ENCODE assay signal across 13 mouse cellular contexts in the genomic region with DNA sequence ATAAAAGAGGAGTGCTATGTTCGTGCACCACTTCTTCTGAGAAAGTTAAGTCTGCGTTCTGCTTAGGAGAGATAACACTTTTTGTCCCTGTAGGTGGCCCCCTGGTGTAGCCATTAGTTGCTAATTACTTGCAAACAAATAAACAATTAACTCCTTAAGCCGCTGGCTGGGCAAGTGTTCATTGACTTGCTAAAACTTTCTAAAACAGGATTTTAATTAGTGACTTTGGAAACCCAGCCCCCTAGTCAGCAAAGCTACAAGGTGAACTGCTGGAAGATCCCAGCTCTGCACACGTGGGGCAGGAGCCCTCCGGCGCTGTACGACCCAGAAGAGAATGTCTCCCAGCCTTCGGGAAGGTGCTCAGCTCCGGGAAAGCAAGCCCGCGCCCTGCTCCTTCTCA. TPM values are rescaled to one million over a fixed set of nuclear protein-coding genes. Genes with fewer than 3 reads are reported as not detected.
A peak's percentile ranks its signal among the peaks of the same experiment; 100 is the strongest.
DNase-seq lines count a peak whose midpoint lies in the region; ATAC-seq lines count a peak whose summit lies in the region.
"Had no signal": no experiment of that assay in that cellular context is flagged by ENCODE, and none has a peak within 500 bp of the region (broad histone marks: within the 10 kb centered on the region; RNA-seq: fewer than 3 reads in every experiment).

No protein-coding gene starts in this region.

- WGBS in heart, embryonic 14.5 days = 4% methylated on average over 11 of the region's 11 CpGs
- WGBS in embryonic facial prominence, embryonic 13.5 days = 4% methylated on average over 11 of the region's 11 CpGs
- 3% methylated on average over 11 of the region's 11 CpGs for WGBS in limb, embryonic 13.5 days

- H3K4me1 ChIP-seq in heart, embryonic 14.5 days (ENCODE audit: control insufficient read depth in 2 of 2, insufficient read depth in 2 of 2, low read length in 2 of 2) = no peaks in the 10 kb centered on the region
- H3K4me1 ChIP-seq in embryonic facial prominence, embryonic 13.5 days = 0 out of 2 replicates have a peak, but pooled peaks cover 3% of the 10 kb centered on the region
- peaks cover 5% of the 10 kb centered on the region; the same call in 1 of the 2 replicates for H3K4me1 ChIP-seq in limb, embryonic 13.5 days
- H3K4me1 ChIP-seq: forebrain, embryonic 12.5 days had no signal

- no peaks in the 10 kb centered on the region for H3K9me3 ChIP-seq in heart, embryonic 14.5 days (ENCODE audit: control insufficient read depth, low read length)
- no peaks in the 10 kb centered on the region for H3K9me3 ChIP-seq in embryonic facial prominence, embryonic 13.5 days
- no peaks in the 10 kb centered on the region for H3K9me3 ChIP-seq in limb, embryonic 13.5 days
- H3K9me3 ChIP-seq: forebrain, embryonic 12.5 days had no signal

- no peak for ATAC-seq in heart, embryonic 14.5 days (ENCODE audit: insufficient number of reproducible peaks, insufficient read depth, low FRiP score, low read depth)
- ATAC-seq in embryonic facial prominence, embryonic 13.5 days (ENCODE audit: insufficient number of reproducible peaks, insufficient read depth, low FRiP score, low TSS enrichment, low read depth) = no peak
- no peak for ATAC-seq in limb, embryonic 13.5 days (ENCODE audit: low FRiP score, low read depth)
- no peak for ATAC-seq in inflammation-experienced regulatory T-cells, adult 6 months
- ATAC-seq: intestine, embryonic 16.5 days had no signal

- peak overlapping the region; percentile 4 to 9; a peak in 1 of 4 replicates for H3K4me3 ChIP-seq in heart, embryonic 14.5 days (ENCODE audit: control insufficient read depth in 1 of 2, insufficient read depth in 1 of 2, low read depth in 1 of 2, low read length in 2 of 2)
- H3K4me3 ChIP-seq in embryonic facial prominence, embryonic 13.5 days = no peak overlapping the region
- H3K4me3 ChIP-seq in limb, embryonic 13.5 days = peak overlapping the region; percentile 11; the same call in 1 of the 2 replicates
- H3K4me3 ChIP-seq: forebrain, embryonic 12.5 days had no signal

- H3K27ac ChIP-seq in heart, embryonic 14.5 days (replicated peaks in 1 of 2; ENCODE audit: control insufficient read depth in 1 of 2, insufficient read depth in 1 of 2, low read depth in 2 of 2, low read length in 2 of 2) = no peak overlapping the region
- H3K27ac ChIP-seq in embryonic facial prominence, embryonic 13.5 days = no peak overlapping the region
- H3K27ac ChIP-seq in limb, embryonic 13.5 days = no peak overlapping the region
- H3K27ac ChIP-seq: forebrain, embryonic 12.5 days had no signal

- no peaks in the 10 kb centered on the region for H3K36me3 ChIP-seq in heart, embryonic 14.5 days (ENCODE audit: control insufficient read depth, insufficient read depth, low read length)
- H3K36me3 ChIP-seq in embryonic facial prominence, embryonic 13.5 days = no peaks in the 10 kb centered on the region
- H3K36me3 ChIP-seq in limb, embryonic 13.5 days = no peaks in the 10 kb centered on the region
- H3K36me3 ChIP-seq: forebrain, embryonic 12.5 days had no signal

- 0 out of 2 replicates have a peak overlapping the region, but pooled peaks have one; percentile 11 for H3K9ac ChIP-seq in heart, embryonic 14.5 days (ENCODE audit: low read length)
- H3K9ac ChIP-seq in embryonic facial prominence, embryonic 13.5 days = no peak overlapping the region
- H3K9ac ChIP-seq in limb, embryonic 13.5 days = no peak overlapping the region
- H3K9ac ChIP-seq: forebrain, embryonic 12.5 days had no signal

- H3K4me2 ChIP-seq in heart, embryonic 14.5 days (ENCODE audit: low read length) = peak overlapping the region; percentile 58
- H3K4me2 ChIP-seq in embryonic facial prominence, embryonic 13.5 days = peak overlapping the region; percentile 35
- H3K4me2 ChIP-seq in limb, embryonic 13.5 days (replicated peaks) = peak overlapping the region; percentile 48
- H3K4me2 ChIP-seq: forebrain, embryonic 12.5 days had no signal

- H3K27me3 ChIP-seq in heart, embryonic 14.5 days (ENCODE audit: control insufficient read depth, insufficient read depth, low read length) = no peaks in the 10 kb centered on the region
- H3K27me3 ChIP-seq in embryonic facial prominence, embryonic 13.5 days = no peaks in the 10 kb centered on the region; the same call in 1 of the 2 replicates
- H3K27me3 ChIP-seq in limb, embryonic 13.5 days = 0 out of 2 replicates have a peak, but pooled peaks cover 5% of the 10 kb centered on the region
- H3K27me3 ChIP-seq: CH12.LX had no signal

- DNase-seq in heart, adult 8-10 months (ENCODE audit: low spot score) = no peak
- peak; percentile 49 for DNase-seq in ES-CJ7 (ENCODE audit: low read depth, low spot score)
- no peak for DNase-seq in embryo, embryonic 10.5 days (ENCODE audit: low spot score)
- DNase-seq in lung, postnatal 10 days = no peak
- DNase-seq: cerebellum, adult 8-10 months had no signal

RNA-seq across cellular contexts. Expression of a gene that starts 6.2 kb away (rescaled TPM):
- polyA plus RNA-seq in heart, embryonic 14.5 days (2014; fragmentation: Nextera tagmentation; extraction: Ambion mirVana) = 0.19 and 0.28 TPM in 2 replicates
- not detected for total RNA-seq in heart, adult 8-10 months (2022)
- 0.21 and 0.28 TPM in 2 replicates for polyA plus RNA-seq in embryonic facial prominence, embryonic 13.5 days (2015; fragmentation: Nextera tagmentation; extraction: Ambion mirVana)
- polyA plus RNA-seq in limb, embryonic 13.5 days (2015; fragmentation: Nextera tagmentation; extraction: Ambion mirVana) = 0.15 and 0.27 TPM in 2 replicates
- polyA plus RNA-seq in inflammation-experienced regulatory T-cells, adult 6 months (2017; shearing (Covaris generic)) = 1 to 10 TPM in 2 of 3 experiments, not detected in 1; 1.6 to 2.8 TPM
- polyA plus RNA-seq: forebrain, embryonic 12.5 days; testis, adult 2 months had no signal

RNA-seq across cellular contexts. Expression of a gene that starts 29.4 kb away (rescaled TPM):
- polyA plus RNA-seq in heart, embryonic 14.5 days (2014; fragmentation: Nextera tagmentation; extraction: Ambion mirVana) = 33.3 and 39.0 TPM in 2 replicates
- total RNA-seq in heart, adult 8-10 months (2022) = 10 to 100 TPM; 12.7 to 23.4 (median 17.5) TPM
- 55.9 and 60.8 TPM in 2 replicates for polyA plus RNA-seq in embryonic facial prominence, embryonic 13.5 days (2015; fragmentation: Nextera tagmentation; extraction: Ambion mirVana)
- polyA plus RNA-seq in limb, embryonic 13.5 days (2015; fragmentation: Nextera tagmentation; extraction: Ambion mirVana) = 51.5 and 54.4 TPM in 2 replicates
- polyA plus RNA-seq in inflammation-experienced regulatory T-cells, adult 6 months (2017; shearing (Covaris generic)) = 10 to 100 TPM; 22.7 to 45.0 (median 39.4) TPM

RNA-seq across cellular contexts. Expression of a gene that starts 38.4 kb away (rescaled TPM):
- 1.3 and 1.5 TPM in 2 replicates for polyA plus RNA-seq in heart, embryonic 14.5 days (2014; fragmentation: Nextera tagmentation; extraction: Ambion mirVana)
- 1 to 10 TPM; 3.1 to 4.4 (median 3.5) TPM for total RNA-seq in heart, adult 8-10 months (2022)
- polyA plus RNA-seq in embryonic facial prominence, embryonic 13.5 days (2015; fragmentation: Nextera tagmentation; extraction: Ambion mirVana) = 6.8 and 6.9 TPM in 2 replicates
- polyA plus RNA-seq in limb, embryonic 13.5 days (2015; fragmentation: Nextera tagmentation; extraction: Ambion mirVana) = 9.4 and 10.4 TPM in 2 replicates
- polyA plus RNA-seq in inflammation-experienced regulatory T-cells, adult 6 months (2017; shearing (Covaris generic)) = under 1 TPM; 0.18 to 0.40 (median 0.21) TPM
